Mouse (Mus musculus): ENCODE measurements around the gene Gstt3. TPM values are rescaled to one million over a fixed set of nuclear protein-coding genes. Genes with fewer than 3 reads are reported as not detected.

Gene Gstt3
- polyA plus RNA-seq, 1 experiment, result 0.13 TPM

- H3K4me3 ChIP-seq, result no peak overlapping the region
- H3K36me3 ChIP-seq (ENCODE audit: control insufficient read depth, insufficient read depth), result no peaks in the 10 kb centered on the region
- TF ChIP-seq USF1 (IDR thresholded peaks at IDR 0.05; ENCODE audit: low read depth) (no peak), TCF12 (IDR thresholded peaks at IDR 0.05; ENCODE audit: insufficient read depth, poor library complexity, severe bottlenecking) (no peak), POLR2AphosphoS2 (IDR thresholded peaks at IDR 0.05; ENCODE audit: insufficient read length, low read depth) (no peak), MYOD1 (IDR thresholded peaks at IDR 0.05; ENCODE audit: control insufficient read depth in 1 of 3, insufficient read length in 2 of 3, low read depth in 2 of 3) (no peak), TCF3 (IDR thresholded peaks at IDR 0.05; ENCODE audit: insufficient read length, low read depth) (no peak), POLR2A (IDR thresholded peaks at IDR 0.05; ENCODE audit: insufficient read length, low read depth) (no peak), REST (IDR thresholded peaks at IDR 0.05; ENCODE audit: insufficient read depth, insufficient read length) (no peak), MYOG (IDR thresholded peaks at IDR 0.05; ENCODE audit: control insufficient read depth in 1 of 3, insufficient read depth in 1 of 3, insufficient read length in 2 of 3, low read depth in 2 of 3) (no peak), SRF (IDR thresholded peaks at IDR 0.05; ENCODE audit: control insufficient read depth, insufficient read length, low read depth) (no peak), MAX (IDR thresholded peaks at IDR 0.05; ENCODE audit: low read depth) (no peak), E2F4 (IDR thresholded peaks at IDR 0.05; ENCODE audit: insufficient read depth) (no peak), CEBPB (IDR thresholded peaks at IDR 0.05; ENCODE audit: insufficient read depth, poor library complexity, severe bottlenecking) (no peak)
- no peaks in the 10 kb centered on the region for H3K79me2 ChIP-seq (ENCODE audit: control insufficient read depth, insufficient read depth)
- H3K27me3 ChIP-seq (ENCODE audit: control insufficient read depth, insufficient read depth, insufficient read length), result no peaks in the 10 kb centered on the region
- H3ac ChIP-seq (ENCODE audit: control insufficient read depth, insufficient read length), result no peak overlapping the region
- no peak overlapping the region for H3K4me2 ChIP-seq (ENCODE audit: low read depth)
Measured at GRCm38 (mm10) chr10:75819882-75820281, 38.7 kb upstream of the Gstt3 start.

GRCm38 (mm10) chr10:75818641-75819040 lies 37.4 kb upstream of the Gstt3 start:
- no peaks in the 10 kb centered on the region for H3K79me2 ChIP-seq (ENCODE audit: control insufficient read depth, insufficient read depth)
- no peak overlapping the region for H3ac ChIP-seq (ENCODE audit: control insufficient read depth, insufficient read length)
- no peak overlapping the region for H3K4me2 ChIP-seq (ENCODE audit: low read depth)
- no peak overlapping the region for H3K4me3 ChIP-seq
- TF ChIP-seq POLR2A (IDR thresholded peaks at IDR 0.05; ENCODE audit: insufficient read length, low read depth), result no peak
- TF ChIP-seq USF1 (IDR thresholded peaks at IDR 0.05; ENCODE audit: low read depth), result no peak
- TF ChIP-seq MAX (IDR thresholded peaks at IDR 0.05; ENCODE audit: low read depth), result no peak
- TF ChIP-seq TCF3 (IDR thresholded peaks at IDR 0.05; ENCODE audit: insufficient read length, low read depth), result no peak
- TF ChIP-seq E2F4 (IDR thresholded peaks at IDR 0.05; ENCODE audit: insufficient read depth), result no peak
- TF ChIP-seq TCF12 (IDR thresholded peaks at IDR 0.05; ENCODE audit: insufficient read depth, poor library complexity, severe bottlenecking), result no peak
- TF ChIP-seq REST (IDR thresholded peaks at IDR 0.05; ENCODE audit: insufficient read depth, insufficient read length), result no peak
- TF ChIP-seq MYOG (IDR thresholded peaks at IDR 0.05; ENCODE audit: control insufficient read depth in 1 of 3, insufficient read depth in 1 of 3, insufficient read length in 2 of 3, low read depth in 2 of 3), result no peak
- TF ChIP-seq CEBPB (IDR thresholded peaks at IDR 0.05; ENCODE audit: insufficient read depth, poor library complexity, severe bottlenecking), result no peak
- no peak for TF ChIP-seq SRF (IDR thresholded peaks at IDR 0.05; ENCODE audit: control insufficient read depth, insufficient read length, low read depth)
- no peak for TF ChIP-seq MYOD1 (IDR thresholded peaks at IDR 0.05; ENCODE audit: control insufficient read depth in 1 of 3, insufficient read length in 2 of 3, low read depth in 2 of 3)
- no peak for TF ChIP-seq POLR2AphosphoS2 (IDR thresholded peaks at IDR 0.05; ENCODE audit: insufficient read length, low read depth)
- no peaks in the 10 kb centered on the region for H3K27me3 ChIP-seq (ENCODE audit: control insufficient read depth, insufficient read depth, insufficient read length)
- no peaks in the 10 kb centered on the region for H3K36me3 ChIP-seq (ENCODE audit: control insufficient read depth, insufficient read depth)

GRCm38 (mm10) chr10:75804217-75804616 lies 23.0 kb upstream of the Gstt3 start:
- no peaks in the 10 kb centered on the region for H3K36me3 ChIP-seq (ENCODE audit: control insufficient read depth, insufficient read depth)
- H3K4me2 ChIP-seq (ENCODE audit: low read depth), result no peak overlapping the region
- no peaks in the 10 kb centered on the region for H3K79me2 ChIP-seq (ENCODE audit: control insufficient read depth, insufficient read depth)
- TF ChIP-seq POLR2AphosphoS2 (IDR thresholded peaks at IDR 0.05; ENCODE audit: insufficient read length, low read depth), result no peak
- no peak for TF ChIP-seq POLR2A (IDR thresholded peaks at IDR 0.05; ENCODE audit: insufficient read length, low read depth)
- no peak for TF ChIP-seq E2F4 (IDR thresholded peaks at IDR 0.05; ENCODE audit: insufficient read depth)
- no peak for TF ChIP-seq TCF12 (IDR thresholded peaks at IDR 0.05; ENCODE audit: insufficient read depth, poor library complexity, severe bottlenecking)
- no peak for TF ChIP-seq MAX (IDR thresholded peaks at IDR 0.05; ENCODE audit: low read depth)
- no peak for TF ChIP-seq REST (IDR thresholded peaks at IDR 0.05; ENCODE audit: insufficient read depth, insufficient read length)
- TF ChIP-seq MYOD1 (IDR thresholded peaks at IDR 0.05; ENCODE audit: control insufficient read depth in 1 of 3, insufficient read length in 2 of 3, low read depth in 2 of 3), result no peak
- no peak for TF ChIP-seq CEBPB (IDR thresholded peaks at IDR 0.05; ENCODE audit: insufficient read depth, poor library complexity, severe bottlenecking)
- no peak for TF ChIP-seq MYOG (IDR thresholded peaks at IDR 0.05; ENCODE audit: control insufficient read depth in 1 of 3, insufficient read depth in 1 of 3, insufficient read length in 2 of 3, low read depth in 2 of 3)
- TF ChIP-seq USF1 (IDR thresholded peaks at IDR 0.05; ENCODE audit: low read depth), result no peak
- no peak for TF ChIP-seq SRF (IDR thresholded peaks at IDR 0.05; ENCODE audit: control insufficient read depth, insufficient read length, low read depth)
- TF ChIP-seq TCF3 (IDR thresholded peaks at IDR 0.05; ENCODE audit: insufficient read length, low read depth), result no peak
- H3K4me3 ChIP-seq, result no peak overlapping the region
- H3ac ChIP-seq (ENCODE audit: control insufficient read depth, insufficient read length), result no peak overlapping the region
- peaks cover 14% of the 10 kb centered on the region for H3K27me3 ChIP-seq (ENCODE audit: control insufficient read depth, insufficient read depth, insufficient read length)

- Histone ChIP-seq H3K27me3 (ENCODE audit: control insufficient read depth, insufficient read depth, insufficient read length) (peaks cover 14% of the 10 kb centered on the region), H3ac (ENCODE audit: control insufficient read depth, insufficient read length) (no peak within 1 kb of the TSS), H3K4me2 (ENCODE audit: low read depth) (peak within 1 kb of the TSS; percentile 91), H3K36me3 (ENCODE audit: control insufficient read depth, insufficient read depth) (no peaks in the 10 kb centered on the region), H3K4me3 (peak within 1 kb of the TSS; percentile 21), H3K79me2 (ENCODE audit: control insufficient read depth, insufficient read depth) (no peaks in the 10 kb centered on the region)
- no peak for TF ChIP-seq REST (IDR thresholded peaks at IDR 0.05; ENCODE audit: insufficient read depth, insufficient read length)
- TF ChIP-seq SRF (IDR thresholded peaks at IDR 0.05; ENCODE audit: control insufficient read depth, insufficient read length, low read depth), result no peak
- TF ChIP-seq MAX (IDR thresholded peaks at IDR 0.05; ENCODE audit: low read depth), result no peak
- TF ChIP-seq E2F4 (IDR thresholded peaks at IDR 0.05; ENCODE audit: insufficient read depth), result no peak
- TF ChIP-seq CEBPB (IDR thresholded peaks at IDR 0.05; ENCODE audit: insufficient read depth, poor library complexity, severe bottlenecking), result no peak
- TF ChIP-seq TCF12 (IDR thresholded peaks at IDR 0.05; ENCODE audit: insufficient read depth, poor library complexity, severe bottlenecking), result no peak
- no peak for TF ChIP-seq POLR2A (IDR thresholded peaks at IDR 0.05; ENCODE audit: insufficient read length, low read depth)
- no peak for TF ChIP-seq MYOG (IDR thresholded peaks at IDR 0.05; ENCODE audit: control insufficient read depth in 1 of 3, insufficient read depth in 1 of 3, insufficient read length in 2 of 3, low read depth in 2 of 3)
- TF ChIP-seq MYOD1 (IDR thresholded peaks at IDR 0.05; ENCODE audit: control insufficient read depth in 1 of 3, insufficient read length in 2 of 3, low read depth in 2 of 3), result no peak
- TF ChIP-seq USF1 (IDR thresholded peaks at IDR 0.05; ENCODE audit: low read depth), result no peak
- TF ChIP-seq TCF3 (IDR thresholded peaks at IDR 0.05; ENCODE audit: insufficient read length, low read depth), result no peak
- no peak for TF ChIP-seq POLR2AphosphoS2 (IDR thresholded peaks at IDR 0.05; ENCODE audit: insufficient read length, low read depth)
Measured at GRCm38 (mm10) chr10:75798176-75798696, 17.0 kb upstream of the Gstt3 start, which contains the start of gene Gstt1. Gstt1 (minus strand) TSS chr10:75798584.
